Mouse (Mus musculus): ENCODE data around the gene Xylt2.

DNA sequence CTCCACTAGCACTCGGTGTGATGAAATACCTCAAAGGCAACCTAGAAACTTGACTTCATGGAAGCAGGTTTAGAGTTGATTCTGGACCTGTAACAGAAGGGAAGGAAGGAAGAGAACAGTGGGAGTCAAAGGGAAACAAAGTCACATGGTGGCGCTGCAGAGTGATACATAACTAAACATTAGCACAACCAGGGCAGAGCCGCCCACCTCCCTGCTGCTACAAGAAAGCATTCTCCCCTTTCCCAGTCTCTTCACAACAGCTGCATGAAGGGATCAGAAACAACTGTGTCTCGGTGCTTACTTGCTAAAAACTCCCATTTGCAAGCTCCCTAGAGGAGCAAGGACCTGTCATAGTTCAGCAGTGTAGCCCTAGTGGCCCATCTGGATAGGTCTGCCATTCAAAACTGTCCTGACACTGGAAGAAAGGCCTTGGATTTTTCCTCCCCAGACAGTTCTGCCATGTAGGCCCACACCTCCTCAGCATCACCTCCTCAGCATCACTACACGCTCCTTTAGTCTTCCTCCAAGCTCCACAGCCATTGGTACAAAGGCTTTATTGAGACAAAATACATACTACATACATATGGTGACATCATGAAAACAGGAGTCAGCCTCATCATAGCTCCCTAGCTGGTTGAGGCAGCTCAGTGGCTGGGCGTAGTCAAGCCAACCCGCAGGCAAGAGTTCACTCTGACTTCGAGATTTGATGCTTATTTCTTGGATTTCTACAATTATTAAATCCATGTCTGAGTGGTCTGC, 32.7 kb downstream of the Xylt2 start:
- TF ChIP-seq POLR2A (IDR thresholded peaks at IDR 0.05; ENCODE audit: borderline replicate concordance, low read depth, low read length) (no peak), CTCF (IDR thresholded peaks at IDR 0.05; ENCODE audit: low read depth, low read length) (no peak)
